Mouse (Mus musculus) left cerebral cortex, adult 2 months (tissue): Measurements from ENCODE around the gene Trex2. TPM values are rescaled to one million over a fixed set of nuclear protein-coding genes. Genes with fewer than 3 reads are reported as not detected.
A peak's percentile ranks its signal among the peaks of the same experiment; 100 is the strongest.
"Not testable (repeated sequence)": the region's sequence is repeated elsewhere in the genome, so short reads cannot be mapped to it uniquely, and the experiment has no call there.

Source experiments
- DNase-seq, 2 experiments: peaks; one replicate each; pipeline ENCODE4 v3.0.0; 2021 to 2022; ENCODE audit warnings: low spot score in 2 of 2, mixed read lengths in 1 of 2; ENCODE audit errors: extremely low spot score in 1 of 2
- H3K27ac ChIP-seq: fragments of 200-600 bp; 2 replicates; pipeline ENCODE4 v1.8.1; 2022
- H3K4me3 ChIP-seq: fragments of 200-600 bp; 2 replicates; pipeline ENCODE4 v1.8.1; 2022
- CTCF ChIP-seq: fragments of 200-600 bp; IDR thresholded peaks from 2 replicates; pipeline ENCODE4 v1.8.1; 2022; ENCODE audit warnings: antibody characterized with exemption, mild to moderate bottlenecking, moderate library complexity
- intact Hi-C: fragments of 180-260 bp; cut with DNase I; formaldehyde crosslinking; loops from one replicate; pipeline ENCODE4 v1.15.1; 2025
- total RNA-seq, 2 experiments: library from RNA; stranded (reverse); gene quantifications; 2 replicates each; pipeline ENCODE4 v1.2.3; 2021

The Trex2 gene
- total RNA-seq, 2 experiments from 2014 or later = not detected

GRCm38 (mm10) chrX:73410880-73411517, 24.1 kb downstream of the Trex2 start, which contains the start of gene Zfp92:
Gene Zfp92 (plus strand): TSS chrX:73411096.
- peak in 1 of 2 experiments; percentile 18 for DNase-seq
- intact Hi-C loops = loop anchor here (5.0 kb wide), 1 partner anchor 99 kb away; no protein-coding TSS in a partner anchor
- no peak for TF ChIP-seq CTCF
- Histone ChIP-seq H3K27ac (no peak within 1 kb of the TSS), H3K4me3 (peak within 1 kb of the TSS; percentile 31)

GRCm38 (mm10) chrX:73401616-73402015, 33.5 kb downstream of the Trex2 start:
- no peak for TF ChIP-seq CTCF
- H3K4me3 ChIP-seq = no peak overlapping the region
- no peak for DNase-seq
- H3K27ac ChIP-seq = no peak overlapping the region
- intact Hi-C loops = no loop called here

GRCm38 (mm10) chrX:73400951-73401350, 34.2 kb downstream of the Trex2 start:
- no peak for DNase-seq
- no peak for TF ChIP-seq CTCF
- Histone ChIP-seq H3K27ac (no peak overlapping the region), H3K4me3 (no peak overlapping the region)
- intact Hi-C loops = no loop called here

GRCm38 (mm10) chrX:73398636-73399035, 36.5 kb downstream of the Trex2 start, which contains the start of gene Gm18336:
Gene Gm18336 (minus strand): TSS chrX:73398736.
- intact Hi-C loops, DNase-seq, H3K4me3 ChIP-seq, H3K27ac ChIP-seq: not testable (repeated sequence)

GRCm38 (mm10) chrX:73396446-73396845, 38.7 kb downstream of the Trex2 start:
- no peak for DNase-seq
- no peak overlapping the region for H3K4me3 ChIP-seq
- TF ChIP-seq CTCF = no peak
- intact Hi-C loops = no loop called here
- H3K27ac ChIP-seq = no peak overlapping the region

- Histone ChIP-seq H3K4me3 (no peak overlapping the region), H3K27ac (no peak overlapping the region)
- DNase-seq = no peak
- TF ChIP-seq CTCF = no peak
- intact Hi-C loops = no loop called here
These were observed 43.7 kb downstream of the Trex2 start for GRCm38 (mm10) chrX:73391481-73391880.

GRCm38 (mm10) chrX:73384924-73385323, 50.2 kb downstream of the Trex2 start:
- no peak overlapping the region for H3K27ac ChIP-seq
- TF ChIP-seq CTCF = no peak
- intact Hi-C loops = no loop called here

GRCm38 (mm10) chrX:73384419-73384818, 50.7 kb downstream of the Trex2 start:
- intact Hi-C loops = no loop called here
- Histone ChIP-seq H3K4me3 (no peak overlapping the region), H3K27ac (no peak overlapping the region)
- DNase-seq = peak in 1 of 2 experiments; percentile 8
- no peak for TF ChIP-seq CTCF

More at GRCm38 (mm10) chrX:73384924-73385323, 50.2 kb downstream of the Trex2 start:
- no peak overlapping the region for H3K4me3 ChIP-seq
- no peak for DNase-seq

Other genes starting within 250 kb of the Trex2 start
- 1 to 10 TPM in 1 of 2 experiments, under 1 TPM in 1; 0.26 to 8.9 TPM for gene Xlr3b, start 243.1 kb downstream of the Trex2 start, total RNA-seq
- 1 to 10 TPM in 1 of 2 experiments, not detected in 1; 2.0 TPM for gene Xlr4b, start 221.0 kb downstream of the Trex2 start, total RNA-seq
- 10 to 100 TPM; 16.3 to 18.6 TPM for gene F8a, start 207.1 kb downstream of the Trex2 start, total RNA-seq
- gene Xlr4c, start 192.2 kb downstream of the Trex2 start, total RNA-seq = not detected
- gene Xlr3c, start 170.0 kb downstream of the Trex2 start, total RNA-seq = not detected
- gene Xlr5a, start 142.4 kb downstream of the Trex2 start, total RNA-seq = not detected
- gene Xlr5c, start 142.4 kb downstream of the Trex2 start, total RNA-seq = not detected
- gene Gm45015, start 98.5 kb downstream of the Trex2 start, total RNA-seq = not detected
- gene Zfp275, start 92.7 kb downstream of the Trex2 start, total RNA-seq = 10 to 100 TPM; 18.6 to 21.3 TPM
- gene Gm18336, start 36.6 kb downstream of the Trex2 start, total RNA-seq = under 1 TPM in 1 of 2 experiments, not detected in 1; 0.20 TPM
- gene Zfp92, start 24.2 kb downstream of the Trex2 start, total RNA-seq = 1 to 10 TPM; 1.9 to 2.1 TPM
- gene Haus7, start 23.7 kb upstream of the Trex2 start, total RNA-seq = 1 to 10 TPM; 7.9 to 9.2 TPM
- 10 to 100 TPM; 15.5 to 17.6 TPM for gene Bgn, start 48.3 kb upstream of the Trex2 start, total RNA-seq
- gene Atp2b3, start 67.7 kb upstream of the Trex2 start, total RNA-seq = 100 to 1,000 TPM in 1 of 2 experiments, 10 to 100 TPM in 1; 99.8 to 105 TPM
- gene Dusp9, start 204.1 kb upstream of the Trex2 start, total RNA-seq = under 1 TPM; 0.68 to 0.70 TPM
- 10 to 100 TPM; 93.4 to 98.8 TPM for gene Pnck, start 224.8 kb upstream of the Trex2 start, total RNA-seq
- 100 to 1,000 TPM in 1 of 2 experiments, 10 to 100 TPM in 1; 98.4 to 119 TPM for gene Slc6a8, start 237.8 kb upstream of the Trex2 start, total RNA-seq